Mouse (Mus musculus): ENCODE measurements around the gene Cfap97d2.

- TF ChIP-seq CTCF (conservative IDR thresholded peaks at IDR 0.05; ENCODE audit: low read length) (no peak), NANOG (IDR thresholded peaks at IDR 0.05; ENCODE audit: borderline replicate concordance, low read length) (no peak), POU5F1 (IDR thresholded peaks at IDR 0.05; ENCODE audit: borderline replicate concordance, low read length) (no peak)
Observed at GRCm38 (mm10) chr8:13665944-13666343, 39.7 kb upstream of the Cfap97d2 start.

Data from E14TG2a.4 (cell line).